In genomic region chr1:55717283-55717803, GRCm38 (mm10) we compare ENCODE assay signal across 15 mouse cellular contexts.
"Had no signal": no experiment of that assay in that cellular context is flagged by ENCODE, and none has a peak within 500 bp of the region (broad histone marks: within the 10 kb centered on the region; RNA-seq: fewer than 3 reads in every experiment).

No protein-coding gene starts in this region.

- H3K4me1 ChIP-seq: lung, embryonic 15.5 days; megakaryocyte, embryonic 14.5 days; midbrain, embryonic 13.5 days; midbrain, embryonic 15.5 days; neural tube, embryonic 12.5 days; stomach, embryonic 15.5 days had no signal

- H3K27me3 ChIP-seq: lung, embryonic 15.5 days; megakaryocyte, embryonic 14.5 days; midbrain, embryonic 13.5 days; midbrain, embryonic 15.5 days; neural tube, embryonic 12.5 days; stomach, embryonic 15.5 days had no signal

- H3K4me2 ChIP-seq: lung, embryonic 15.5 days; midbrain, embryonic 11.5 days; midbrain, embryonic 13.5 days; midbrain, embryonic 15.5 days; neural tube, embryonic 12.5 days; stomach, embryonic 15.5 days had no signal

- ATAC-seq: midbrain, embryonic 13.5 days; midbrain, embryonic 15.5 days had no signal

- H3K36me3 ChIP-seq: lung, embryonic 15.5 days; midbrain, embryonic 13.5 days; midbrain, embryonic 15.5 days; neural tube, embryonic 12.5 days; stomach, embryonic 15.5 days had no signal

- H3K9ac ChIP-seq: lung, embryonic 15.5 days; midbrain, embryonic 13.5 days; midbrain, embryonic 15.5 days; neural tube, embryonic 12.5 days; stomach, embryonic 15.5 days had no signal

- H3K27ac ChIP-seq: lung, embryonic 15.5 days; macrophage; midbrain, embryonic 13.5 days; midbrain, embryonic 15.5 days; neural tube, embryonic 12.5 days; stomach, embryonic 15.5 days; stomach, postnatal 0 days had no signal

- DNase-seq: lung, adult 2 months; lung, postnatal 10 days; right cerebral cortex, postnatal 14 days; thymus, adult 18-20 months; thymus, postnatal 14 days; thymus, postnatal 36 days had no signal

- H3K9me3 ChIP-seq: lung, embryonic 15.5 days; megakaryocyte, embryonic 14.5 days; midbrain, embryonic 13.5 days; midbrain, embryonic 15.5 days; neural tube, embryonic 12.5 days; stomach, embryonic 15.5 days had no signal

- H3K4me3 ChIP-seq: lung, embryonic 15.5 days; megakaryocyte, embryonic 14.5 days; midbrain, embryonic 13.5 days; midbrain, embryonic 15.5 days; neural tube, embryonic 12.5 days; stomach, embryonic 15.5 days had no signal
